Mouse (Mus musculus): ENCODE results near the gene Fam149a.

DNA sequence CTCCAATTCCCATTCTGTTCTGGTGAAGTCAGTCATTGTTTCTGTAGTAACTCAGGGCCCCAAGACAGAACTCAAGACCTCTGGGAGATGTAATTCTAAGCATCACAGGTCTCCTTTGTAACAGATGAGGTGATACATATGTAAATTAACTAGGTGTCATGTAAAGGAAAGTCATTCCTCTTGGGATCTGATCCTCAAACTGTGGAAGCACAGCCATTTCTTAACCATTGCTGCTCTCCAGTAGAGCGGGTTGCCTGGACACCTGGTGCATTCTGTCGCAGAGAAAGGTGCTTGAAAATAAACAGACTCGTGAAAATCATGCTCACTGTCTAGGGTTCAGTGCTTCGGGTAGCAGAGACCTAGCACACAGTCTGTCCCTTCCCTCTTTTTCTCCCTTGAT is 1.5 kb downstream of the Fam149a start:
- TF ChIP-seq POLR2A (IDR thresholded peaks at IDR 0.05; ENCODE audit: low read depth, low read length) (no peak), CTCF (conservative IDR thresholded peaks at IDR 0.05; ENCODE audit: insufficient read depth, insufficient read length, low read depth, low read length) (no peak)
